Mouse (Mus musculus): ENCODE measurements around the gene Runx2. TPM values are rescaled to one million over a fixed set of nuclear protein-coding genes. Genes with fewer than 3 reads are reported as not detected.
A peak's percentile ranks its signal among the peaks of the same experiment; 100 is the strongest.

Runx2 gene
- total RNA-seq, 2 experiments from 2014 or later, result 0.49 to 1.3 TPM

- no peak for DNase-seq (ENCODE audit: low spot score in 2 of 2)
These were observed 96.0 kb downstream of the Runx2 start for GRCm38 (mm10) chr17:44718591-44718990.

- DNase-seq (ENCODE audit: low spot score in 2 of 2), result no peak
These were observed 96.6 kb downstream of the Runx2 start for GRCm38 (mm10) chr17:44718036-44718435.

GRCm38 (mm10) chr17:44714116-44714515, 100.5 kb downstream of the Runx2 start:
- no peak for DNase-seq (ENCODE audit: low spot score in 2 of 2)

- no peak for DNase-seq (ENCODE audit: low spot score in 2 of 2)
These were observed 101.2 kb downstream of the Runx2 start for GRCm38 (mm10) chr17:44713404-44713803.

- DNase-seq (ENCODE audit: low spot score in 2 of 2), result peak in 1 of 2 experiments; percentile 35
These were observed 104.9 kb downstream of the Runx2 start for GRCm38 (mm10) chr17:44709516-44710252.

GRCm38 (mm10) chr17:44707956-44708355, 106.6 kb downstream of the Runx2 start:
- no peak for DNase-seq (ENCODE audit: low spot score in 2 of 2)

GRCm38 (mm10) chr17:44706531-44706930, 108.1 kb downstream of the Runx2 start:
- DNase-seq (ENCODE audit: low spot score in 2 of 2), result no peak

- no peak for DNase-seq (ENCODE audit: low spot score in 2 of 2)
These were observed 111.9 kb downstream of the Runx2 start for GRCm38 (mm10) chr17:44702506-44703298.

- no peak for DNase-seq (ENCODE audit: low spot score in 2 of 2)
These were observed 113.1 kb downstream of the Runx2 start for GRCm38 (mm10) chr17:44701531-44701930.

- DNase-seq (ENCODE audit: low spot score in 2 of 2), result no peak
These were observed 114.3 kb downstream of the Runx2 start for GRCm38 (mm10) chr17:44700326-44700725.

GRCm38 (mm10) chr17:44697053-44697452, 117.5 kb downstream of the Runx2 start:
- no peak for DNase-seq (ENCODE audit: low spot score in 2 of 2)

- DNase-seq (ENCODE audit: low spot score in 2 of 2), result no peak
These were observed 121.0 kb downstream of the Runx2 start for GRCm38 (mm10) chr17:44693552-44693951.

GRCm38 (mm10) chr17:44691517-44691916, 123.1 kb downstream of the Runx2 start:
- no peak for DNase-seq (ENCODE audit: low spot score in 2 of 2)

- DNase-seq (ENCODE audit: low spot score in 2 of 2), result no peak
These were observed 124.1 kb downstream of the Runx2 start for GRCm38 (mm10) chr17:44690410-44691035.

GRCm38 (mm10) chr17:44688306-44688705, 126.3 kb downstream of the Runx2 start:
- DNase-seq (ENCODE audit: low spot score in 2 of 2), result no peak

GRCm38 (mm10) chr17:44685514-44685913, 129.1 kb downstream of the Runx2 start:
- DNase-seq (ENCODE audit: low spot score in 2 of 2), result no peak

- DNase-seq (ENCODE audit: low spot score in 2 of 2), result no peak
These were observed 131.6 kb downstream of the Runx2 start for GRCm38 (mm10) chr17:44683026-44683425.

GRCm38 (mm10) chr17:44677782-44678181, 136.8 kb downstream of the Runx2 start:
- DNase-seq (ENCODE audit: low spot score in 2 of 2), result peak in 1 of 2 experiments; percentile 21

- DNase-seq (ENCODE audit: low spot score in 2 of 2), result no peak
These were observed 141.8 kb downstream of the Runx2 start for GRCm38 (mm10) chr17:44672806-44673205.

- DNase-seq (ENCODE audit: low spot score in 2 of 2), result peak in 1 of 2 experiments; percentile 41
These were observed 142.5 kb downstream of the Runx2 start for GRCm38 (mm10) chr17:44671946-44672692.

GRCm38 (mm10) chr17:44669985-44670384, 144.6 kb downstream of the Runx2 start:
- no peak for DNase-seq (ENCODE audit: low spot score in 2 of 2)

All from gastrocnemius, postnatal 4 days (tissue).